Mouse (Mus musculus) kidney, adult 11 months (tissue): ENCODE results near the gene Psg18.
"Not testable (repeated sequence)": the region's sequence is repeated elsewhere in the genome, so short reads cannot be mapped to it uniquely, and the experiment has no call there.

Experiments used
- DNase-seq: peaks from one replicate; pipeline ENCODE4 v3.0.0; 2022

Psg18 gene

GRCm38 (mm10) chr7:18354909-18355308, at the start of gene Psg18:
Gene Psg18, minus strand, starts transcription at chr7:18355009.
- not testable (repeated sequence) for DNase-seq

- DNase-seq: peak; percentile 15
Observed at GRCm38 (mm10) chr7:18403407-18403806, 48.6 kb upstream of the Psg18 start.

- DNase-seq: peak; percentile 52
Observed at GRCm38 (mm10) chr7:18402527-18403237, 47.9 kb upstream of the Psg18 start.

- not testable (repeated sequence) for DNase-seq
Observed at GRCm38 (mm10) chr7:18391483-18391882, 36.7 kb upstream of the Psg18 start.

- DNase-seq: no peak
Observed at GRCm38 (mm10) chr7:18378295-18378694, 23.5 kb upstream of the Psg18 start.

- DNase-seq: not testable (repeated sequence)
Observed at GRCm38 (mm10) chr7:18335411-18335810, 19.4 kb downstream of the Psg18 start.
